Mouse (Mus musculus): ENCODE measurements around the gene G3bp1.

Gene G3bp1

GRCm38 (mm10) chr11:55465177-55465576 lies 4.3 kb upstream of the G3bp1 start:
- DNase-seq: peak; percentile 66 to 88

- DNase-seq: peak; percentile 90 to 91
Measured at GRCm38 (mm10) chr11:55468012-55468411, 1.5 kb upstream of the G3bp1 start.

- DNase-seq: no peak
Measured at GRCm38 (mm10) chr11:55468611-55469047, 856 bp upstream of the G3bp1 start.

GRCm38 (mm10) chr11:55469923-55470691 lies 622 bp downstream of the G3bp1 start:
- peak in 1 of 2 experiments; percentile 20 for DNase-seq

- peak in 1 of 2 experiments; percentile 21 for DNase-seq
Measured at GRCm38 (mm10) chr11:55470761-55471160, 1.3 kb downstream of the G3bp1 start.

GRCm38 (mm10) chr11:55471467-55471866 lies 2.0 kb downstream of the G3bp1 start:
- DNase-seq: no peak

- no peak for DNase-seq
Measured at GRCm38 (mm10) chr11:55473219-55473618, 3.7 kb downstream of the G3bp1 start.

GRCm38 (mm10) chr11:55485443-55485842 lies 16.0 kb downstream of the G3bp1 start:
- no peak for DNase-seq

- no peak for DNase-seq
Measured at GRCm38 (mm10) chr11:55496158-55496557, 26.7 kb downstream of the G3bp1 start.

- peak; percentile 22 to 59 for DNase-seq
Measured at GRCm38 (mm10) chr11:55497885-55498284, 28.4 kb downstream of the G3bp1 start.

GRCm38 (mm10) chr11:55501955-55502531 lies 32.6 kb downstream of the G3bp1 start:
- no peak for DNase-seq

GRCm38 (mm10) chr11:55502886-55503285 lies 33.4 kb downstream of the G3bp1 start:
- no peak for DNase-seq

- no peak for DNase-seq
Measured at GRCm38 (mm10) chr11:55505485-55505884, 36.0 kb downstream of the G3bp1 start.

GRCm38 (mm10) chr11:55511374-55511773 lies 41.9 kb downstream of the G3bp1 start:
- DNase-seq: no peak

- no peak for DNase-seq
Measured at GRCm38 (mm10) chr11:55517666-55518065, 48.2 kb downstream of the G3bp1 start.

GRCm38 (mm10) chr11:55518806-55519674 lies 49.6 kb downstream of the G3bp1 start:
- peak; percentile 41 to 62 for DNase-seq

- DNase-seq: no peak
Measured at GRCm38 (mm10) chr11:55530741-55531140, 61.3 kb downstream of the G3bp1 start.

GRCm38 (mm10) chr11:55533378-55533777 lies 63.9 kb downstream of the G3bp1 start:
- DNase-seq: no peak

GRCm38 (mm10) chr11:55534766-55535165 lies 65.3 kb downstream of the G3bp1 start:
- no peak for DNase-seq

- no peak for DNase-seq
Measured at GRCm38 (mm10) chr11:55542128-55542527, 72.6 kb downstream of the G3bp1 start.

- DNase-seq: no peak
Measured at GRCm38 (mm10) chr11:55542671-55543070, 73.2 kb downstream of the G3bp1 start.

- DNase-seq: no peak
Measured at GRCm38 (mm10) chr11:55545690-55546089, 76.2 kb downstream of the G3bp1 start.
